Mouse (Mus musculus): ENCODE results near the gene H2-K1. TPM values are rescaled to one million over a fixed set of nuclear protein-coding genes. Genes with fewer than 3 reads are reported as not detected.
A peak's percentile ranks its signal among the peaks of the same experiment; 100 is the strongest.
"Not testable (repeated sequence)": the region's sequence is repeated elsewhere in the genome, so short reads cannot be mapped to it uniquely, and the experiment has no call there.

Gene H2-K1
- total and polyA plus RNA-seq, 2 experiments from 2014 or later: 21.2 to 22.2 TPM

DNA sequence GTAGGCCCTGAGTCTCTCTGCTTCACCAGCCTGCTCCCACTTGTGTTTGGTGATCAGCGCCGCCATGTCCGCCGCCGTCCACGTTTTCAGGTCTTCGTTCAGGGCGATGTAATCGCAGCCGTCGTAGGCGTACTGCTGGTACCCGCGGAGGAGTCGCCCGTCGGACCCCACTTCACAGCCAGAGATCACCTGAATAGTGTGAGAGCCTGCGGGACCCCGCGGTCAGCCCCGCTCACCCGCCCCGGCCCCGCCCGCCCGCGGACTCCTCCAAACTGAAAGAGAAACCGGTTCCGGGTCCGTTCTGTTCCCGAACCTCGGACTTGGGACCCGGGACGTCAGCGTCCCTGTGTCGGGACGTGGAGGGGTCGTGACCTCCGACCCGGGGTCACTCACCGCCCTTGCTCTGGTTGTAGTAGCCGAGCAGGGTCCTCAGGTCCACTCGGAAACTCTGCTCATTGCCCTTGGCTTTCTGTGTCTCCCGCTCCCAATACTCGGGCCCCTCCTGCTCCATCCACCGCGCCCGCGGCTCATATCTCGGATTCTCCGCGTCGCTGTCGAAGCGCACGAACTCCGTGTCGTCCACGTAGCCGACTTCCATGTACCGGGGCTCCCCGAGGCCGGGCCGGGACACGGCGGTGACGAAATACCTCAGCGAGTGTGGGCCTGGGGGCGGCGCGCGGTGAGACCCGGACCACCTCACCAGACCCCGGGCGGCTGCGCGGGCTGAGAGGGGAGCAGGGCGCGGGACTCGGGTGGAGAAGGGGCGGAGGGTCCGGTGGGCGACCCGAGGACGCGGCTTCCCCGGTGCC, 602 bp downstream of the H2-K1 start:
- no peak overlapping the region; the same call in 1 of the 2 replicates for H3K9ac ChIP-seq (replicated peaks; ENCODE audit: low read length, poor library complexity, severe bottlenecking)
- 3% methylated on average over 79 of the region's 87 CpGs for WGBS
- H3K4me1 ChIP-seq (ENCODE audit: insufficient read depth, low read length): 0 out of 2 replicates have a peak, but pooled peaks cover 4% of the 10 kb centered on the region

GRCm38 (mm10) chr17:33998697-33999096, 1.4 kb downstream of the H2-K1 start:
- not testable (repeated sequence) for DNase-seq (ENCODE audit: low spot score)
- WGBS: 55% methylated on average over 5 of the region's 5 CpGs

More for the DNA sequence above, 602 bp downstream of the H2-K1 start:
- TF ChIP-seq CTCF (IDR thresholded peaks at IDR 0.05): no peak
- no peak for DNase-seq (ENCODE audit: low spot score)
- Histone ChIP-seq H3K4me2 (ENCODE audit: low read depth, low read length, poor library complexity, severe bottlenecking) (peak overlapping the region; percentile 88), H3K27ac (ENCODE audit: low read depth, low read length) (no peak overlapping the region), H3K36me3 (ENCODE audit: insufficient read depth, low read length) (no peaks in the 10 kb centered on the region), H3K27me3 (ENCODE audit: insufficient read depth, low read length) (peaks cover 7% of the 10 kb centered on the region; the same call in 1 of the 2 replicates), H3K4me3 (ENCODE audit: low read depth, low read length) (peak overlapping the region; percentile 49), H3K9me3 (ENCODE audit: low read length) (no peaks in the 10 kb centered on the region)
- ATAC-seq (ENCODE audit: low FRiP score): peak; percentile 34; the same call in 1 of the 2 replicates

GRCm38 (mm10) chr17:33997025-33997424, 3.1 kb downstream of the H2-K1 start:
- H3K9me3 ChIP-seq (ENCODE audit: low read length); DNase-seq (ENCODE audit: low spot score); H3K27ac ChIP-seq (ENCODE audit: low read depth, low read length); H3K36me3 ChIP-seq (ENCODE audit: insufficient read depth, low read length); H3K4me2 ChIP-seq (ENCODE audit: low read depth, low read length, poor library complexity, severe bottlenecking); H3K27me3 ChIP-seq (ENCODE audit: insufficient read depth, low read length); H3K4me3 ChIP-seq (ENCODE audit: low read depth, low read length); H3K9ac ChIP-seq (replicated peaks; ENCODE audit: low read length, poor library complexity, severe bottlenecking); ATAC-seq (ENCODE audit: low FRiP score); H3K4me1 ChIP-seq (ENCODE audit: insufficient read depth, low read length): not testable (repeated sequence)
- 97% methylated on average over 2 of the region's 2 CpGs for WGBS

More at GRCm38 (mm10) chr17:33998697-33999096, 1.4 kb downstream of the H2-K1 start:
- not testable (repeated sequence) for H3K4me2 ChIP-seq (ENCODE audit: low read depth, low read length, poor library complexity, severe bottlenecking); H3K4me3 ChIP-seq (ENCODE audit: low read depth, low read length); H3K9ac ChIP-seq (replicated peaks; ENCODE audit: low read length, poor library complexity, severe bottlenecking); H3K9me3 ChIP-seq (ENCODE audit: low read length); H3K27ac ChIP-seq (ENCODE audit: low read depth, low read length); H3K36me3 ChIP-seq (ENCODE audit: insufficient read depth, low read length); H3K4me1 ChIP-seq (ENCODE audit: insufficient read depth, low read length); H3K27me3 ChIP-seq (ENCODE audit: insufficient read depth, low read length); ATAC-seq (ENCODE audit: low FRiP score)

GRCm38 (mm10) chr17:33995651-33996050, 4.5 kb downstream of the H2-K1 start:
- no peaks in the 10 kb centered on the region for H3K36me3 ChIP-seq (ENCODE audit: insufficient read depth, low read length)
- no peak for DNase-seq (ENCODE audit: low spot score)
- no peak overlapping the region for H3K27ac ChIP-seq (ENCODE audit: low read depth, low read length)
- H3K9me3 ChIP-seq (ENCODE audit: low read length): no peaks in the 10 kb centered on the region
- H3K4me3 ChIP-seq (ENCODE audit: low read depth, low read length): no peak overlapping the region
- H3K4me2 ChIP-seq (ENCODE audit: low read depth, low read length, poor library complexity, severe bottlenecking): no peak overlapping the region
- 0 out of 2 replicates have a peak, but pooled peaks cover 4% of the 10 kb centered on the region for H3K4me1 ChIP-seq (ENCODE audit: insufficient read depth, low read length)
- peaks cover 7% of the 10 kb centered on the region; the same call in 1 of the 2 replicates for H3K27me3 ChIP-seq (ENCODE audit: insufficient read depth, low read length)
- ATAC-seq (ENCODE audit: low FRiP score): no peak
- no peak for TF ChIP-seq CTCF (IDR thresholded peaks at IDR 0.05)
- H3K9ac ChIP-seq (replicated peaks; ENCODE audit: low read length, poor library complexity, severe bottlenecking): no peak overlapping the region
- WGBS: 76% methylated on average over 3 of the region's 3 CpGs

GRCm38 (mm10) chr17:33994959-33995358, 5.2 kb downstream of the H2-K1 start:
- no peak overlapping the region for H3K27ac ChIP-seq (ENCODE audit: low read depth, low read length)
- DNase-seq (ENCODE audit: low spot score) (no peak), ATAC-seq (ENCODE audit: low FRiP score) (no peak)
- H3K27me3 ChIP-seq (ENCODE audit: insufficient read depth, low read length): peaks cover 2% of the 10 kb centered on the region; the same call in 1 of the 2 replicates
- H3K4me1 ChIP-seq (ENCODE audit: insufficient read depth, low read length): 0 out of 2 replicates have a peak, but pooled peaks cover 3% of the 10 kb centered on the region
- no peaks in the 10 kb centered on the region for H3K9me3 ChIP-seq (ENCODE audit: low read length)
- H3K9ac ChIP-seq (replicated peaks; ENCODE audit: low read length, poor library complexity, severe bottlenecking): no peak overlapping the region
- H3K36me3 ChIP-seq (ENCODE audit: insufficient read depth, low read length): no peaks in the 10 kb centered on the region
- H3K4me2 ChIP-seq (ENCODE audit: low read depth, low read length, poor library complexity, severe bottlenecking): no peak overlapping the region
- no peak for TF ChIP-seq CTCF (IDR thresholded peaks at IDR 0.05)
- WGBS: 88% methylated on average over 8 of the region's 8 CpGs
- no peak overlapping the region for H3K4me3 ChIP-seq (ENCODE audit: low read depth, low read length)
